Mouse (Mus musculus): ENCODE data around the gene Myo1h.

GRCm38 (mm10) chr5:114369921-114370320, 81.0 kb downstream of the Myo1h start:
- TF ChIP-seq CTCF (IDR thresholded peaks at IDR 0.05; ENCODE audit: extremely low read depth, insufficient read depth, low read length) (no peak), POLR2A (IDR thresholded peaks at IDR 0.05; ENCODE audit: extremely low read depth, insufficient read depth, low read length) (no peak)
